Mouse (Mus musculus): ENCODE measurements at regions not wholly inside any gene's neighbourhood (a gene's known extent, or its start where the extent isn't known, plus 50 kb on each side); places are given as distances from the start of the nearest gene placed in this dataset.
A peak's percentile ranks its signal among the peaks of the same experiment; 100 is the strongest.

- ATAC-seq (replicated peaks; ENCODE audit: low FRiP score, low read depth): no peak
- no peak for TF ChIP-seq CTCF (IDR thresholded peaks at IDR 0.05; ENCODE audit: low read depth)
These were observed 68.9 kb upstream of the Jun start for GRCm38 (mm10) chr4:95120876-95121275.

GRCm38 (mm10) chr4:95125346-95125745, 73.3 kb upstream of the Jun start:
- ATAC-seq (replicated peaks; ENCODE audit: low FRiP score, low read depth) (no peak), DNase-seq (ENCODE audit: low spot score) (peak; percentile 64)
- no peak for TF ChIP-seq CTCF (IDR thresholded peaks at IDR 0.05; ENCODE audit: low read depth)
- no peak overlapping the region for H3K27ac ChIP-seq
- H3K4me3 ChIP-seq (replicated peaks; ENCODE audit: low read depth, low read length): no peak overlapping the region
- H3K9ac ChIP-seq (ENCODE audit: low read depth, low read length): no peak overlapping the region
- no peaks in the 10 kb centered on the region for H3K27me3 ChIP-seq (ENCODE audit: insufficient read depth, low read length)
- no peaks in the 10 kb centered on the region for H3K4me1 ChIP-seq (replicated peaks; ENCODE audit: insufficient read depth, low read length)
- H3K9me3 ChIP-seq (replicated peaks; ENCODE audit: low read length): no peaks in the 10 kb centered on the region
- H3K36me3 ChIP-seq (ENCODE audit: insufficient read depth, low read length): no peaks in the 10 kb centered on the region
- no peak overlapping the region for H3K4me2 ChIP-seq (ENCODE audit: low read length)
- WGBS: 73% methylated on average over 1 of the region's 1 CpGs

More at GRCm38 (mm10) chr4:95120876-95121275, 68.9 kb upstream of the Jun start:
- H3K4me1 ChIP-seq (replicated peaks; ENCODE audit: insufficient read depth, low read length): no peaks in the 10 kb centered on the region
- WGBS: 80% methylated on average over 1 of the region's 1 CpGs
- no peak overlapping the region for H3K27ac ChIP-seq
- no peaks in the 10 kb centered on the region for H3K9me3 ChIP-seq (replicated peaks; ENCODE audit: low read length)
- H3K4me3 ChIP-seq (replicated peaks; ENCODE audit: low read depth, low read length): no peak overlapping the region
- no peak overlapping the region for H3K4me2 ChIP-seq (ENCODE audit: low read length)
- H3K27me3 ChIP-seq (ENCODE audit: insufficient read depth, low read length): no peaks in the 10 kb centered on the region
- H3K36me3 ChIP-seq (ENCODE audit: insufficient read depth, low read length): no peaks in the 10 kb centered on the region
- H3K9ac ChIP-seq (ENCODE audit: low read depth, low read length): no peak overlapping the region
- no peak for DNase-seq (ENCODE audit: low spot score)

GRCm38 (mm10) chr4:95127970-95128369, 75.9 kb upstream of the Jun start:
- ATAC-seq (replicated peaks; ENCODE audit: low FRiP score, low read depth) (no peak), DNase-seq (ENCODE audit: low spot score) (no peak)

GRCm38 (mm10) chr4:95133815-95134214, 81.8 kb upstream of the Jun start:
- Histone ChIP-seq H3K4me3 (replicated peaks; ENCODE audit: low read depth, low read length) (no peak overlapping the region), H3K4me2 (ENCODE audit: low read length) (no peak overlapping the region), H3K4me1 (replicated peaks; ENCODE audit: insufficient read depth, low read length) (peaks cover 12% of the 10 kb centered on the region; the same call in 1 of the 2 replicates), H3K27me3 (ENCODE audit: insufficient read depth, low read length) (no peaks in the 10 kb centered on the region), H3K27ac (0 out of 2 replicates have a peak overlapping the region, but pooled peaks have one; percentile 8), H3K9me3 (replicated peaks; ENCODE audit: low read length) (no peaks in the 10 kb centered on the region), H3K9ac (ENCODE audit: low read depth, low read length) (no peak overlapping the region), H3K36me3 (ENCODE audit: insufficient read depth, low read length) (no peaks in the 10 kb centered on the region)
- no peak for TF ChIP-seq CTCF (IDR thresholded peaks at IDR 0.05; ENCODE audit: low read depth)
- DNase-seq (ENCODE audit: low spot score) (peak; percentile 62), ATAC-seq (replicated peaks; ENCODE audit: low FRiP score, low read depth) (no peak)
- 13% methylated on average over 3 of the region's 3 CpGs for WGBS

More at GRCm38 (mm10) chr4:95127970-95128369, 75.9 kb upstream of the Jun start:
- Histone ChIP-seq H3K9ac (ENCODE audit: low read depth, low read length) (no peak overlapping the region), H3K4me3 (replicated peaks; ENCODE audit: low read depth, low read length) (no peak overlapping the region), H3K4me1 (replicated peaks; ENCODE audit: insufficient read depth, low read length) (no peaks in the 10 kb centered on the region), H3K4me2 (ENCODE audit: low read length) (no peak overlapping the region), H3K27ac (no peak overlapping the region), H3K27me3 (ENCODE audit: insufficient read depth, low read length) (no peaks in the 10 kb centered on the region), H3K9me3 (replicated peaks; ENCODE audit: low read length) (no peaks in the 10 kb centered on the region), H3K36me3 (ENCODE audit: insufficient read depth, low read length) (no peaks in the 10 kb centered on the region)
- TF ChIP-seq CTCF (IDR thresholded peaks at IDR 0.05; ENCODE audit: low read depth): no peak
- WGBS: 73% methylated on average over 2 of the region's 2 CpGs

- 39% methylated on average over 5 of the region's 5 CpGs for WGBS
- no peak for TF ChIP-seq CTCF (IDR thresholded peaks at IDR 0.05; ENCODE audit: low read depth)
- H3K9ac ChIP-seq (ENCODE audit: low read depth, low read length): no peak overlapping the region
- H3K4me2 ChIP-seq (ENCODE audit: low read length): no peak overlapping the region
- H3K36me3 ChIP-seq (ENCODE audit: insufficient read depth, low read length): no peaks in the 10 kb centered on the region
- H3K4me1 ChIP-seq (replicated peaks; ENCODE audit: insufficient read depth, low read length): peaks cover 12% of the 10 kb centered on the region; the same call in 1 of the 2 replicates
- H3K4me3 ChIP-seq (replicated peaks; ENCODE audit: low read depth, low read length): no peak overlapping the region
- H3K27me3 ChIP-seq (ENCODE audit: insufficient read depth, low read length): no peaks in the 10 kb centered on the region
- DNase-seq (ENCODE audit: low spot score) (no peak), ATAC-seq (replicated peaks; ENCODE audit: low FRiP score, low read depth) (no peak)
- H3K27ac ChIP-seq: no peak overlapping the region
- no peaks in the 10 kb centered on the region for H3K9me3 ChIP-seq (replicated peaks; ENCODE audit: low read length)
These were observed 82.6 kb upstream of the Jun start for GRCm38 (mm10) chr4:95134611-95135010.

- Histone ChIP-seq H3K9ac (ENCODE audit: low read depth, low read length) (no peak overlapping the region), H3K4me1 (replicated peaks; ENCODE audit: insufficient read depth, low read length) (peaks cover 12% of the 10 kb centered on the region; the same call in 1 of the 2 replicates), H3K4me2 (ENCODE audit: low read length) (no peak overlapping the region), H3K4me3 (replicated peaks; ENCODE audit: low read depth, low read length) (no peak overlapping the region), H3K27me3 (ENCODE audit: insufficient read depth, low read length) (no peaks in the 10 kb centered on the region), H3K36me3 (ENCODE audit: insufficient read depth, low read length) (no peaks in the 10 kb centered on the region), H3K9me3 (replicated peaks; ENCODE audit: low read length) (no peaks in the 10 kb centered on the region), H3K27ac (no peak overlapping the region)
- TF ChIP-seq CTCF (IDR thresholded peaks at IDR 0.05; ENCODE audit: low read depth): no peak
- DNase-seq (ENCODE audit: low spot score) (peak; percentile 33), ATAC-seq (replicated peaks; ENCODE audit: low FRiP score, low read depth) (no peak; the same call in 1 of the 2 replicates)
- 53% methylated on average over 12 of the region's 12 CpGs for WGBS
These were observed 85.6 kb upstream of the Jun start for GRCm38 (mm10) chr4:95137413-95138143.
